Mouse (Mus musculus) ES-E14 (cell line): ENCODE data around the gene Gpr35.

Experiments used
- MAFK ChIP-seq: IDR thresholded peaks from 2 replicates; pipeline ENCODE4 v1.6.1; 2014; ENCODE audit warnings: mild to moderate bottlenecking, low read depth, low read length, inconsistent platforms; ENCODE audit not compliant: insufficient read depth
- ZC3H11A ChIP-seq: IDR thresholded peaks from 2 replicates; pipeline ENCODE4 v1.6.1; 2012; ENCODE audit warnings: low read depth, mild to moderate bottlenecking, inconsistent platforms, low read length, borderline replicate concordance

DNA sequence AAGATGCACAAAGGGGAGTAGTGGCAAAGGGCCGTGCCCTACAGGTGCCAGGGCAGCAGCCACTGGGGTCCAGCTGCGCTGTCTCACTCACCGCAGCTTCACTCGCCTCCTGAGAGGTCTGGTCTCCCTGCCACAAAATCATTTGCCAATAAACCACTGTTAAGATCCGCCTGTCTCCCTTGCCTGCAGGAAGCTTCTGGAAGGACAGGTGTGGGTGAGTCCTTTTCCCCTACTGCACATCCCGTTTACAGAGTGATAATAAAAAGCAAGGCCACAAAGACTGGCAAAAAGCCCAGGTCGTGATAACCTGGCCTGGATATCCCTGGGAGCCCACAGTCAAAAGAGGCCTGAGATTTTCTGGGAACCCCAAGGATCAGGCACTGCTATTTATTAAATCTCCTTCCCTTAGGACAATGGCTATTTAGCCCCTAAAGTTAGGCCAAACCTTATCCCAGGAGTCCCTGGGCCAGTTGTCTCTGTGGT is 61.5 kb downstream of the Gpr35 start:
- TF ChIP-seq MAFK = no peak
- no peak for TF ChIP-seq ZC3H11A
